Mouse (Mus musculus) effector memory CD4-positive, alpha-beta T cell, adult 5 months (primary cell): ENCODE results near the gene Slirp. TPM values are rescaled to one million over a fixed set of nuclear protein-coding genes. Genes with fewer than 3 reads are reported as not detected.

Source experiments
- polyA plus RNA-seq: library from polyadenylated mRNA; unstranded; fragments of 100-300 nt; shearing (Covaris generic); gene quantifications from one replicate; pipeline ENCODE4 v1.2.1, GENCODE M21; 2017

The Slirp gene
- 38.7 TPM for polyA plus RNA-seq

GRCm38 (mm10) chr12:87443700-87444122 lies at the start of gene Slirp, which contains the start of gene Alkbh1:
Slirp (plus strand) TSS chr12:87443896.
Alkbh1 (minus strand) TSS chr12:87444017.

GRCm38 (mm10) chr12:87471964-87472786 lies 28.5 kb downstream of the Slirp start, which contains the start of gene Snw1:
Snw1 (minus strand) TSS chr12:87472274.

GRCm38 (mm10) chr12:87494421-87494820 lies 50.7 kb downstream of the Slirp start, which contains the start of gene Gm5788:
Gm5788 (plus strand) TSS chr12:87494721.

Other genes starting within 250 kb of the Slirp start
- 1.9 TPM for gene Samd15, start 244.2 kb upstream of the Slirp start, polyA plus RNA-seq
- gene Tmed8, start 243.4 kb upstream of the Slirp start, polyA plus RNA-seq: 8.3 TPM
- 0.42 TPM for gene Noxred1, start 205.2 kb upstream of the Slirp start, polyA plus RNA-seq
- gene Vipas39, start 177.6 kb upstream of the Slirp start, polyA plus RNA-seq: 20.2 TPM
- gene Ahsa1, start 177.4 kb upstream of the Slirp start, polyA plus RNA-seq: 158 TPM
- gene Ism2, start 144.2 kb upstream of the Slirp start, polyA plus RNA-seq: not detected
- gene Sptlc2, start 55.5 kb upstream of the Slirp start, polyA plus RNA-seq: 133 TPM
- gene Alkbh1, start 121 bp downstream of the Slirp start, polyA plus RNA-seq: 59.7 TPM
- gene Snw1, start 28.4 kb downstream of the Slirp start, polyA plus RNA-seq: 158 TPM
- gene Gm5788, start 50.8 kb downstream of the Slirp start, polyA plus RNA-seq: not detected
- not detected for gene Gm8300, start 70.4 kb downstream of the Slirp start, polyA plus RNA-seq
- gene Oog1, start 158.8 kb downstream of the Slirp start, polyA plus RNA-seq: 0.19 TPM
- not detected for gene Gm4027, start 175.0 kb downstream of the Slirp start, polyA plus RNA-seq
- not detected for gene Gm16381, start 200.7 kb downstream of the Slirp start, polyA plus RNA-seq